Mouse (Mus musculus) right cerebral cortex, adult 18-20 months (tissue): ENCODE results near the gene Mpig6b.
"Not testable (repeated sequence)": the region's sequence is repeated elsewhere in the genome, so short reads cannot be mapped to it uniquely, and the experiment has no call there.

Experiments
- DNase-seq: peaks from one replicate; pipeline ENCODE4 v3.0.0; 2022; ENCODE audit warnings: mixed read lengths

Gene Mpig6b

DNA sequence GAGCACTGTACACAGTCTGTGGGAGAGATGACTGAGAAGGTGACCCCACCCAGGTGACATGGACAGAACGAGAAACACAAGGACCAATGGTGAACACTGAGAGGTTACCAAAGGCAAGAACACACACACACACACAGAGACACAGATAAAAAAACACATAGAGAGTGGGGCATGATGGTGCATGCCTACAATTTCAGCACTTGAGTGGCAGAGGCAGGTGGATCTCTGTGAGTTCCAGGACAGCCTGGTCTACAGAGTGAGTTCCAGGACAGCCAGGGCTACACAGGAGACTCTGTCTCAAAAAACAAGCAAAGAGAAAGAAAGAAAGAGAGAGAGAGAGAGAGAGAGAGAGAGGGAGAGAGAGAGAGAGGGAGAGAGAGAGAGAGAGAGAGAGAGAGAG lies 32.3 kb downstream of the Mpig6b start:
- DNase-seq: not testable (repeated sequence)

DNA sequence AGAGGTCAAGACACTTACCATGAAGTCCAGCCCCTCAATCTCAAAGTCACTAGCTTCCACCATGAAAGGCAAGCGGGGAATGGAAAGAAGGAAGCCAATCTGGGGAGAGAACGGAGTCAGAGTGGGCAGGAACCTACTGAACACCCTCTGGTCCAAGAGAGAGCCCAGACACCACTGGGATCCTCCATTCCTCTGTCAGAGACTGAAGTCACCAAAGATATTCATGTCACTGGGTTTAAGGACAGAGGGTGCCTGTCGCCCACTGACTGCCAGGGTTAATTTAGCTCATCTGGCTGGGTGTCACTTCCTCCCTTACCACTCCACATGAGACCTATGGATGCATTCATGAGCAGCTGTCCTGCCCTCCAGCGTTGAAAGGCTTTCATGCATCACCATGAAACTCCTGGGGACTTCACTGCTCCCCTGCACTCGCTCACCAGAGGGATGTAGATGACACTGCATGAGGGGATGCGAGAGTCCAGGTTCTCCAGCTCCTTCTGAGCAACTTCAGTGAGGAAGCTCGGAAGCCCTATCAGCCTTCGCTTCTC lies 33.6 kb downstream of the Mpig6b start:
- DNase-seq: no peak

DNA sequence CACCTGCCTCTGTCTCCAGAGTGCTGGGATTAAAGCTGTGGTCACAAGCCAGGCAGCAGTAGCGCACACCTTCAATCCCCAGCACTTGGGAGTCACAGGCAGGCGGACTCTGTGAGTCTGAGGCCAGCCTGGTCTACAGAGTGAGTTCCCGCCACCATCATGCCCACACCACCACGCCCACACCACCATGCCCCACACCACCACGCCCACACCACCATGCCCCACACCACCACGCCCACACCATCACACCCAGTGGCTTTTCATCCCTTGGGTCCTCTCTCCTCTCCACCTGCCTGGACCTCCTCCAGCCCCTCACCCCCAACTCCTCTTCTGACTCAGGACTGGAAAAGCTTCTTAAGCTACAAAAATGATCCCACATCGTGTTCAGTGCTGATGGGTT lies 34.1 kb downstream of the Mpig6b start:
- DNase-seq: no peak

DNA sequence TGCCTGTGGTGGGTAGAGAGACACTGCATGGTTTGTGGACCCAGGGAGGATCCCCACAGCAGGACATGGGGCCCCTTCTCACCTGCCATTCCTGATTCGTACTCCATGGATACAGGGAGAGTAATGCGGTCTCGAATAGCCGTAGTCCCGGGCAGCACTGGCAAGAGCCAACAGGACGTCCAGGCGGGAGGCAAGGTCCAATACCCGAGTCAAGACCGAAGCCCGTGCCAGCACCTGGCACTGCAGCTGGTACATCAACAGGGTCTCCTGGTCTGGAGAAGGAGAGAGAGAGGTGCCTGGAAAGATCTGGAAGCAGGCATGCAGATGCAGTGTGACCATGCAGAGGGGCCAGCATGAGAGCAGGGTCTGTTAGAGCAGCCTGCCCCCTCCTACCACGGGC lies 34.7 kb downstream of the Mpig6b start:
- DNase-seq: no peak

DNA sequence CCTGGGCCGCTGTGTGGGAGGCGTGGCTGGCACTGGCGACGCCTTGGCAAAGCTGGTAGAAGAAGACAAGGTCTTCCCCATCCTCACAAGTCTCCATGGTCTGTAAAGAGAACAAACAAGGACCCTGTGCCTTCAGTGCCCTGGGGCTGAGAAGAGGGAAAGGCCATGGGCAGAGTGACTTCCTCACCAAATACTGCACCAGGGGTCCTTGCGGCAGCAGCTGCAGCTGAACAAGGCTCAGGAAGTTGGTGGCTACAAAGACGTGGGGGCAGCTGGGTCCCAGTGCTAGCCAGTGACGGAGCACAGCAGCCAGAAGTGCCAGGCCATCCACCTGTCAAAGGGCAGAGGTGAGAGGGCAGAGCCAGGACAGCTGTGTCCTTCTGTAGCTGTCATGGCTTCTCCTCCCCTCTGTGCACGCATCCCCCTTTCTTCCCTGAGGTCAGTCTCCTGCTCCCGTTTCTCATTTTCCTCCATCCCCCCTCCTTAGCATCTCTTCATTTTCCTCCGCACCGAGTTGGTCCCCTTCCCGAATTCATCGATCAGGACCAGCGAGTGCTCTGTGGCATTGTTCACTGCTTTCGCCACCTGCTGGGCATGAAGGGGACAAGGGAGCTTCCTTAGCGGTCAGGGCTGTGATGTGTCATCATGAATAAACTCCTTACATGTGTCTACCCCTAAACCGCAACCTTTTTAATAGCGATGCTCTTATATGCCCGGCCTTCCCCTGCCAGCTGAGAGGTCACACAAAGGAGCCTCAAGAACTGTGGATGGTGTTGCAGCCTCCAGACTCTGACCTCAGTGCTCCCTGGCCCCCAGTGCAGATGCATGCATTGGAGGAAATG lies 36.1 kb downstream of the Mpig6b start:
- DNase-seq: no peak

DNA sequence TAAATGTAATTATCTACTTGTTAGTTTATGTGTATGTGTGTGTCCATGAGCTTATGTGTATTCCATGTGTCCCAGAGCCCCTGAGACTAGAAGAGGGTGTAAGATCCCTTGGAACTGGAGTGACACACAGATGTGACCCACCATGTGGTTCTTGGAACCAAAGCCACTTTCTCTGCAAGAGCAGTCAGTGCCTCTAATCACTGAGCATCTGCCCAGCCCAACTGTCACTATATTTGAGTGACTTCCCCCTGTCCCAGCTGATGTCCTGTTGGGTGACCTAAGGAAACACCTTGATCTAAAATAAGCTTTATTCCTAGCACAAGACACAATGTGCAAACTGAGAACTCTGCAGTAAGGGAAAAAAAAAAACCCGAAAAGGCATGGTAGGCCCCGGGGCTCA lies 37.7 kb downstream of the Mpig6b start:
- DNase-seq: no peak

DNA sequence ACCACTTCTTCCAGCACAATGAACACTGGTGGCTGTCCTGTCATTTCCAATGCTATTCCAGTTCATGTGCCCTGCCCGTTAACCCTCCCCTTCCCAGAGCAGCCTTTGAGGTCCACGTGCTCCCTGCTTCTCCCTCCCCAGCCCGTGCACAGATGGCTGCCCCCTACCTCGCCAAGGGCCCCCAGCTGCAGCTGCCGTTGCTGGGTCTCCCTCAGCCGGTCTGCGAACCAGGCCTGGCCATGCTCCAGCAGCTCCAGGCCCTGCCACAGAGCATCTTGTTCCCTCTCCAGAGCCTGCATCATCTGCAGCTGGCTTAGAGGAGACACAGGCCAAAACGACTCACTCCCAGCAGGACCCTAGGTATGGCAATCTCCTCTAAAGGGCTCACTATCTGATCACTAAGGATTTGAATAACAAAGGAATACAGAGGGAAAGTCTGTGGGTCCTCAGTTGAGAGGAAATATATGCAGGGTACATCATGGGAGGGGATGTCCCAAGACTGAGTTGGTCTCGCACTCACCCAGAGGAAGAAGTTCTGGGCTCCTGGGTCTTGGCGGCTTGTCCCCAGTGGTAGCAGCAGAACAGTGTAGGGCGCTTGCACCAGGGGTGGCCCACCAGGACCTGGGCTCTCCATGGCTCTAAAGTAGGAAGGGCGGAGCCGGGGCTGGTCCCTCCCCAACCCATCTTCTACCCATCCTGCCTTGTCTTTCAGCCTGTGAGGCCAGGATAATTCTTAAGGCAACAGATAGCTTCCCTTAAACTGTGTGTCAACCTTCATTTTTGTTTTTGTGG lies 38.5 kb downstream of the Mpig6b start, which contains the start of gene Sapcd1:
Sapcd1 (minus strand) TSS at position 740 of the 792 bp plus-strand sequence.
- peak; percentile 46 for DNase-seq

DNA sequence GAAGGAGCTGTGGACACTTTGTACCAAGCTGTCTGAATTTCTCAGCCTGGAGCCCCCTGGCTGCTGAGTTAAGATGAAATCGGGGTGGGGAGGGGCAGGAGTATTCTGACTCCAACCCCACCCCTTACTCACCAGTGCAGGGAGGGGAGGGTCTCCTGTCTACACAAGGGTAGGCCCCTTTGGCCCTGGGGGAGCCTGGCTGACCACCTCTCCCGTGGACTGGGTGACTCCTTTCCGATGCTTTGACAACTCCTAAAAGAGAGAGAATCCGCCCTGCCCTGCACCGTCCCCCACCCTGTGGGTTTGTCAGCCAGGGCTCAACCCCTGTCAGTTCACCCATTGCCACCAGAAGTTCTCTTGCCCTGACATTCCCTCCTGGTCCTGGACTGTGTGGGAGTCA lies 39.8 kb downstream of the Mpig6b start:
- no peak for DNase-seq

DNA sequence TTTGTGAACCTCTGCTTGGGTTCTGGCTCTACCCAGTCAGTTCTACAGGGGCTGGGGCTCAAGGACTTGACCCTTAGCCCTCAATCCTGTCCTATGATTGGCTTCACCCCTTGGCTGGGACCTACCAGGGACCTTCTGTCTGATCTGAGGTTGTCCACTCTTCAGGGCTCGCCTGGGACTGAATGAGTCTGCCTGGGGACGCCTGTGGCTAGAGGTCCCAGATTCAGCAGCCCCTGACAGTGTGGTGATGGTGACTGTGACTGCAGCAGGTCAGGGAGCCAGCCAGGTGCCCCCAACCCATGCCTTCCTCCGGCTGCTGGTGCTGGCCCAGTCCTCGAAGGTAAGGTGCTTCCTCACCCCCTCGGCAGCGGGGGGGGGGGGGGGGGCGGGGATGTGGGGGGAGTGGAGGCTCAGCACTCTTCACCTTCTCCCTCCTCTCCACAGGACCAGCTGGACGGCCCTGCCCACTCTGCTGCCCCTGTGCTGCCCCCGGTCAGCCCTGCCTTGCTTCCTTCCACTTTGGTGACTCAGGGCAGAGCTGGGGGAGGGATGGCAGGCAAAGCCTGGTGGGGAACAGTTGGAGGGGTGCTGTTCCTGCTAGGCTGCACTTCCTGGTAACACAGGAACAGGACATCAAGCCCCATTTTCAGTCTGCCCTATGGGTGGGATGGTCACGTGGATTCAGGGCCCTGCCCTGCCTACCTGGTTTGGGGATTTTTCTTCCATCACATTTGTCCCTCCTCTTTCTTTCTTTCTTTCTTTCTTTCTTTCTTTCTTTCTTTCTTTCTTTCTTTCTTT lies 41.1 kb downstream of the Mpig6b start:
- no peak for DNase-seq

DNA sequence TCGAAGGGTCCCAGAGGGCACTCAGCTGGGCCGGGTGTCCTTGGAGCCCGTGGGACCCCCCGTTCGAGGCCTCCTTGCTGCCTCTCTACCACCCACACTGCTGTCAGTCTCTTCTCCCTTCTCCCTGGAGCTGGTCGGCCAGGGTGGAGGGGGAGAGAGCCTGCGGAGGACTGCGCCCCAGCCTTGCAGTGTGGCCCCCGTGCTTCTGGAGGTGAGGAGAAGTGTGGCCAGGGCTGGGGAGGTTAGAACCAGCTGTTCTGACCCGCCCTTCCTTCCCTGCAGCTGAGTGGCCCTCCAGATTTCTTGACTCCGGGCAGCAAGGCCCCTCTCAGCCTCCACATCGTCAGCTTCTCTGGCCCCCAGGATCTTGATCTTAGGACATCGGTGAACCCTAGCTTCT lies 41.7 kb downstream of the Mpig6b start:
- DNase-seq: no peak

DNA sequence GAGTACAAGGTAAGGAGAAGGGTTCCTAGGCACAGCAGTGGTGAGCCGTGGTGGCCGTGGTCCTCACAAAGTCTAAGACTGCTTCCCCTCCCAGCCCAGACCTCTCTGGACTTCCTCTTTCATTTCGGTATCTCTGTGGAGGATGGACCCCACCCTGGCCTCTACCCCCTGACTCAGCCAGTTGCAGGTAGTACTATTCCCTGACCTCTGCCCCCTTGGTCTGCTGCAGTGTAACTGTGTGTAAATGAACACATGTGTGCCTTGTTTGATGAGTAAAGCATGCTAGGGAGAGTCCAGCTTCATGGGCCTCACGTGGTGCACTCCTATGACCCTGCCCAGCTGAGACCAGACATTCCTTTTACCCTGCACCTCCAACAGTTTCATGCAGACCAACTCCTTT lies 42.2 kb downstream of the Mpig6b start:
- DNase-seq: no peak

DNA sequence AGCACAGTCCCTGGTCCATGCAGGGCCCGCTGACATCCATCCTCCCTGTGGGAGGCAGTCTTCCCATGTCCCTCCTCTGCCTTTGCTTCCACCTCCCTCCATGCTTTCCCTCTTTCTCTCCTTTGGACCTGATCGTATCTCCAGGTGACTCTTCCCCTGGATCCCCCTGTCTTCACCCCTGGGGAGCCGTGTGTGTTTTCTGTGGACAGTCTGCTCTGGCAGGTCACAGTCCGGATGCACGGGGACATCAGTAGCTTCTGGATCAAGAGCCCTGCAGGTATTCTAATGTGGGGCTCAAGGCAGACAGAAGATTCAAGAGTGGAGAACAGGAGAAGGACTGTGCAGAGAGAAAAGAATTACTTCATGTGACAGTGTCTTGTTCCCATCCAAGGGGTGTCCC lies 42.8 kb downstream of the Mpig6b start:
- no peak for DNase-seq

DNA sequence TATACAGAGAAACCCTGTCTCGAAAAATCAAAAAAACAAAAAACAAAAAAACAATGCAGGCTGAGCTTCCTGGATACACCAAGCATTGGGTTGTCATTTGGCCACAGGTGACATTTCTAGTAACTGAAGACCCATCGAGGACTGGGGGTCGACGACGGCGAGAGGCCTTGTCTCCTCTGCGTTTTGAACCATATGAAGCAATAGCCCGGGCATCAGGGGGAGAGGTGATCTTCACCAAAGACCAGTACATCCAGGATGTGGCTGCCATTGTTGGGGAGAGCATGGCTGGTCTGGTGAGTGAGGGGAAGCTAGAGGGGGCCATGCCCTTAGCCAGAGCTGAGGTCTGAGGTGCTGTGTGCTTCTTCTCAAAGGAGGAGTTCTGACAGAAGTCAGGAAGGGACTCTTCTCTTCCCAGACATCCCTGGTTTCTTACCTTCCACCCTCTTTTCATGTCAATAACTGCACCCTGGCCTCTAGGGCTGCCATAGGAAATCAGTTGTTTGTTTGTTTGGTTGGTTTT lies 43.4 kb downstream of the Mpig6b start:
- DNase-seq: no peak

DNA sequence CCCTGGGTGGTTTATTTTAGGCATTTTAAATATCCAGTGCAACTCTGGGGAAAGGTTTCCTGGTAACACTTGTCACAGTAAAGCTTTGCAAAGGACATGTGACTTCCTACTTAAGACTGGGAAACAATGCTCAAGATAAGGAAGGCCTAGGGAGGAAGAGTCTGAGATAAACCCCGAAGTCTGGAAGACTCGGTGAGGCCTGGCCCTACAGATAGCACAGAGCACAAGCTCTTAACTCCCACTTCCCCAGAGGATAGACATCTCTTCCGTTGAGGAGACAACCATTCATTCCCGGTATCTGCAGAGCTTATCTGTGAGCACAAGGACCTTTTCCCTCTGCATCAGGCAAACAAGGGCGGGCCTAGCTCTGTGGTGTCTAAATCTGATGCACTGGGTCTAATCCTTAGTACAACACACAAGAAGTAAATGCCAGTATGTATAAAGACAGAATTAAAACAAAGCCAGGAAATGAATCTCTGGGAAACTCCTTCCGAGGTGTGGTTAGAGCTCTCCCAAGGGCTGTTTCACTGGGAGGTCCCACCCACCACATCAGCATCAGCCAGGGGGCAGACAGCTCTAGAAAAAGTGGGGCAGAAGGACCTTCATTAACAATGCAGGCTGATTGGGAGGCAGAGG lies 44.0 kb downstream of the Mpig6b start:
- no peak for DNase-seq

DNA sequence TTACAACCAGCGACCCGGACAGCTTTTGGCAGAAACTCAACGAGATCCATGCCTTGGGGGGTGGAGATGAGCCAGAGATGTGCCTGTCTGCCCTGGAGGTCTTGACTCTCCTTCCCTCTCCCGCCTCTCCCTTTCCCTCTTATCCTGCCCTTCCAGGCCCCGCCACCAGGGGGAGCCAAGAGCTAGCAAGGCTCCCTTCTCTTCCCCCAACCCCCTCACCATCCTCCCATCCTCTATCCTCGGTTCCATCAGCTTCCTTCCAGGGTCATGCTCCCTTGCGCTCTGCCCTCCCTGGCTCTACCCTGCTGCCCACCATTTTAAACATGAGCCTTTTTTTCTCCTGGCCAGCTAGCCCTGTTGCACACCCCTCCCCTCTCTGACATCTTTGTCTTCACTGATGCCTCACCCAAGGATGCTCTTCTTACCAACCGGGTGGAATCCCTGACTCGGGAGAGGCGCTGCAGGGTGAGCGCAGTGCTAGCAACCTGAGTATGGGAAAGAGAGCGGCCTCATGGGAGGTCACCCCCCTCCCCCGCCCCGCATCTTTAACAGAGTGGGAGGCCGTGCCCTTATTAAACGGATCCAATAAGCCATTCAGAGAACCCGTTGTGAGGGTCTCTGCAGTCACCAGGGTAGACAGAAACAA lies 44.7 kb downstream of the Mpig6b start:
- DNase-seq: peak; percentile 83

DNA sequence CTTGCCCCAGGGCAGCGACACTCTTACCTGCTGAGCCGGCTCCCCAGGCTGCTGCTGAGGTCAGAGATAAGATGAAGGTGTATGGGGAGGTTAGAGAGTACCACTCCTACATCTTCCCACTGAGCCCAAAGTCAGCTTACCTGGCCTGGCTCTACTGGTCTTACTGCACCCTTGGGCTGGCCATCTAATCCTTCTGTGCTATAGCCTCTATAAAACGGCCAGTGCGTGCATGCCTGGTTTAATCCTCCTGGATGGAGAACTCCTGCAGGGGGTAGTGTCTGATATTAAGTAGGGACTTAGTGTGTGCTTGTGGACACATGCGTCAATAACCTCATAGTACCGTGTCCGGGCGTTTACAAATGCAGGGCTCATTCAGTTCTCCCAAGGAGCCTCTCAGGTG lies 45.4 kb downstream of the Mpig6b start:
- no peak for DNase-seq

DNA sequence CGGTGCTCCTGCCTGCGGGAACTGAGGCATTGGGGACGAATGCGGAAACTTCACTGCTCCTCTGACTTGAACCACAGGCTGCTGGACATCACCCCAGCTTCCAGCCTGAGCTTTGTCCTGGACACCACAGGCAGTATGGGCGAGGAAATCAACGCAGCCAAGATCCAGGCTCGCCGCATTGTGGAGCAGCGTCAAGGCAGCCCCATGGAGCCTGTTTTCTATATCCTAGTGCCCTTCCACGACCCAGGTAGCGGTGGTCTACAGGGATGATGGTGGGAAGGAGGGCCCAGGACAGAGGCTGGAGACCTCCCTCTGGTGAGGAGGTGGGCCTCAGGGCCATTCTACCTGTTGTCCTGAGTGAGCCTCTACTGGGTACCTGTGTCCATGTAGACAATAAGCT lies 46.1 kb downstream of the Mpig6b start:
- DNase-seq: no peak

DNA sequence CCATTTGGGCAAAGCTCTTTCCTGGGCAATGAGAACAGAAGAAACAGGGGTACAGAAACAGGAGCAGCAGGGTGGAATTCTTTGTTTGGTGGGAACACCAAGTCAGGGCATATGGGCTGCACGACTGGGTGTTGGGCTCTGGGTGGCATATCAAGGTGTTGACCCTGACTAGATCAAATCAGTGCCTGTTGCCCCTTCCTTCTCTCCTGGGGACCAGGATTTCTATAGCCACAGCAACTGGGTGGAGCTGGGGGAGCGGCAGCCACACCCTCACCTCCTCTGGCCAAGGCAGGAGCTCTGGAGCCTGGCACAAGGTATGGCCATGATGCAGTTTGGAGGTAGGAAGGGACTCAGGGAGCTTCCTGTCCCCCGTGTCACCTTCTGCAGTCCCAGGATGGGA lies 47.8 kb downstream of the Mpig6b start:
- no peak for DNase-seq

DNA sequence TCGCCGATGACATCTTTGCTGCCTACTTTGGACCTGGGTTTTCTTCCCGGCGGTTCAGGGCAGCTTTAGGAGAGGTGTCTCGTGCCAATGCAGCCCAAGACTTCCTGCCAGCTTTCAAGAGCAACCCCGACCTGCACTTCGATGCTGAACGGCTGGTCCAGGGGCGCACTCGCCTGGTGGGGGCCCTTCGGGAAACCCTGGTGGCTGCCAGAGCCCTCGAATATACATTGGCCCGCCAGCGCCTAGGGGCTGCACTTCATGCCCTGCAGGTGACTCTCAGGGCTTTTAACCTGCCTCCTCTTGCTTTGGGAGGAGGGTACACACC lies 48.3 kb downstream of the Mpig6b start:
- DNase-seq: no peak

DNA sequence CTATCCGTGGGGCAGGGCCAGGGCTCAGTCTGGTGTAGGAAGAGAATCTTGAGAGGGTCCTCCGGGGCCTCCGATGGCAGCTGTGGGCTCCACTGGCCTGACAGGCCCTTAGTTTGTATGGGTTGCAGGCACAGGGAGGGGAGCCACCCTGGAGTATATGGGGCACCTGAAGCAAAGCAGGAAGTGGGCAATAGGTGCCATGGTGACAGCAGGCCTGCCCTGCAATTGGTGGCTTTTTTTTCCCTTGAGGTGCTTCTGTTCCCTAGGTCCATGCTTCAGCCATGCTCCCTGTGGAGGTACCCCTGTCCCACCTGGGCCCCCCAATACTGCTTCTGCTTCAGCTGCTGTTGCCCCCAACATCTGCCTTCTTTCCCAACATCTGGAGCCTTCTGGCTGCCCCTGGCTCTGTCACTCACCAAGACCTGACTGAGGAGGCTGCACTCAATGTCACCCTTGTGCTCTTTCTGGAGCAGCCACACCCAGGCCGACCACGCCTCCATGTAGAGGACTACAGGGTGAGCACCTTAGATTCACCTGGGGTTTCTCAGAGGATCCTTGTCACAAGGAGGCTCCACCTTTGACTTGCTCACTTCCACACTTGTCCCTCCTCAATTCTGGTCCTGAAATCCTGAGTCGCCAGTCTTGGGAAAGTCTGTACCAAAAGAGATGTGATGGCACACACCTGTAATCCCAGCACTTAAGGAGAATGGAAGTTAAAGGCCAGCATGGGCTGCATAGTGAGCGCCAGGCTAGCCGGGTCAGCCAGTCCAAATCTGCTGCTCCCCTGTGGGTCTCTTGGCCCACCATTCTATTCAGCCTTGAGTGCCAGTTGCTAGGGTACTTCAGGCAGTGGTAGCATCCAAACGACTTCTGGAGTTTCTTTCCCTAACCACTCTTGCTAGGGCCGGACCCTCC lies 48.9 kb downstream of the Mpig6b start:
- DNase-seq: no peak

DNA sequence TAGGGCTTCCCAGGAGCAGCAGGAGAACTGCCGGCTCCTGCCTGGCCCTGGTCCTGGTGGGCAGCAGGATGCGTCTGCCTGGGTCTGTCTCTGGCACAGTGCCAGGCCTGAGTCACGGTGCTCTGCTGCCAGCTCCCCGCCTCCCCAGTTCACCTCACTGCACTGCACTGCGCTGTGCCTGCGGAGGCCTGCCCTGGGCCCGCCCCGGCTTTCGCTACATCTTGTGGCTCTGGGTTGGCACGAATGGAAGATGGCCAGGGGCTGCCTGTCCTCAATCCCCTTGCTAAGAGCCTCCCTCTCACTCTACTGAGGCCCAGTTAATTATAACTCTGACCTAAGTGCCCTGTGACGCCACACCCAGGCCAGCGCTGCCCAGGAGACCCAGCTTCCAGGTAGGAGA lies 49.6 kb downstream of the Mpig6b start, which contains the start of gene Vwa7:
Vwa7 (plus strand) TSS at position 204 of the 400 bp plus-strand sequence.
- no peak for DNase-seq
